Mouse (Mus musculus): ENCODE data around the gene Rasal2.

GRCm38 (mm10) chr1:157434404-157434803 lies 22.0 kb upstream of the Rasal2 start:
- no peak for TF ChIP-seq GATA1 (IDR thresholded peaks at IDR 0.05; ENCODE audit: borderline replicate concordance, low read length)
- no peak for TF ChIP-seq FLI1 (IDR thresholded peaks at IDR 0.05; ENCODE audit: low read length)

Data from megakaryocyte, embryonic 14.5 days (primary cell).